Mouse (Mus musculus) midbrain, embryonic 11.5 days (tissue): ENCODE results near the gene Park7. TPM values are rescaled to one million over a fixed set of nuclear protein-coding genes. Genes with fewer than 3 reads are reported as not detected.
"Not testable (repeated sequence)": the region's sequence is repeated elsewhere in the genome, so short reads cannot be mapped to it uniquely, and the experiment has no call there.

Experiments
- ATAC-seq: fragments of 200-750 bp; cut with Nextera tagmentation; 2 replicates; pipeline ENCODE4 v1.8.0; 2017; ENCODE audit warnings: moderate TSS enrichment, moderate library complexity; ENCODE audit not compliant: low FRiP score
- DNase-seq: peaks from one replicate; pipeline ENCODE4 v3.0.0; 2015; ENCODE audit warnings: low spot score; ENCODE audit errors: missing footprints
- H3K27ac ChIP-seq: fragments of 300-500 bp; sonication (generic); 2 replicates; pipeline ENCODE4 v1.5.1; 2014; ENCODE audit warnings: low read depth, low read length
- H3K27me3 ChIP-seq: fragments of 300-500 bp; sonication (generic); 2 replicates; pipeline ENCODE4 v1.6.1; 2014; ENCODE audit warnings: mild to moderate bottlenecking, low read length, moderate library complexity, mixed read lengths; ENCODE audit not compliant: control insufficient read depth, insufficient read depth
- H3K36me3 ChIP-seq: fragments of 300-500 bp; sonication (generic); 2 replicates; pipeline ENCODE4 v1.6.1; 2014; ENCODE audit warnings: mild to moderate bottlenecking, low read length, moderate library complexity, mixed read lengths; ENCODE audit not compliant: control insufficient read depth, insufficient read depth
- H3K4me1 ChIP-seq: fragments of 300-500 bp; sonication (generic); 2 replicates; pipeline ENCODE4 v1.6.1; 2014; ENCODE audit warnings: low read length; ENCODE audit not compliant: control insufficient read depth, insufficient read depth
- H3K4me2 ChIP-seq: fragments of 300-500 bp; sonication (generic); 2 replicates; pipeline ENCODE4 v1.6.1; 2014; ENCODE audit warnings: mild to moderate bottlenecking, moderate library complexity
- H3K4me3 ChIP-seq: fragments of 300-500 bp; sonication (generic); 2 replicates; pipeline ENCODE4 v1.5.1; 2014; ENCODE audit warnings: low read depth, low read length
- H3K9ac ChIP-seq: fragments of 300-500 bp; sonication (generic); 2 replicates; pipeline ENCODE4 v1.6.1; 2014; ENCODE audit warnings: low read length
- H3K9me3 ChIP-seq: fragments of 300-500 bp; sonication (generic); 2 replicates; pipeline ENCODE4 v1.6.1; 2016; ENCODE audit warnings: low read length; ENCODE audit not compliant: control insufficient read depth
- WGBS: fragments of 180-500 bp; shearing (Covaris S2); extraction: QIAGEN DNeasy Blood & Tissue Kit; methylation state at CpG from one replicate; pipeline ENCODE4 v1.1.7; 2014; 5-methylcytosine and 5-hydroxymethylcytosine counted together
- polyA plus RNA-seq: library from polyadenylated mRNA; unstranded; fragments of >200 nt; fragmentation: Nextera tagmentation; extraction: Ambion mirVana; gene quantifications from 2 replicates; pipeline ENCODE4 v1.2.1, GENCODE M21; 2014

Gene Park7
- polyA plus RNA-seq, 1 experiment from 2014 or later, result 406 TPM

GRCm38 (mm10) chr4:150889273-150889954 lies 24.8 kb downstream of the Park7 start:
- DNase-seq (no peak), ATAC-seq (no peak)
- 50% methylated on average over 20 of the region's 20 CpGs for WGBS
- H3K4me1 ChIP-seq, result no peaks in the 10 kb centered on the region
- H3K27me3 ChIP-seq, result no peaks in the 10 kb centered on the region
- H3K36me3 ChIP-seq, result no peaks in the 10 kb centered on the region
- no peak overlapping the region for H3K4me3 ChIP-seq
- H3K27ac ChIP-seq, result no peak overlapping the region
- H3K9me3 ChIP-seq, result no peaks in the 10 kb centered on the region
- H3K9ac ChIP-seq, result no peak overlapping the region
- H3K4me2 ChIP-seq, result no peak overlapping the region

DNA sequence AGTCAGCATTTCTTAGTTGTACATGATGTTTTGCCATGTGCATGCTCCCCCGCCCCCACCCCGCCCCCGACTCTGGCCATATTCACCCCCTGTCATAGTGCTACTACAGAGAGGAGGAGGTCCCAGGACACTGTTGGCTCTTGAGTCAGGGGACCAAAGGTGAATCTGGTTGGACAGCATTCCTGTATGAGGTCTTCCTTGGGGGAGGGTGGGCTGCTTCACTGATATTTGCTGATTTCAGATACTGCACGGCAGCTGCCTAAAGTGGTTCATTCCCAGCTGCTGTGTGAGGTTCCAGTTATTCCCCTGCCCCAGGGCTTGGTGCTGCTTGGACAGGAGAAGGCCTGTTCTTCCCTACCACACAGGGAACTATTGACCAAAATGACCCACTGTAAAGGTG lies 25.7 kb downstream of the Park7 start:
- H3K9ac ChIP-seq, result no peak overlapping the region
- WGBS, result 86% methylated on average over 4 of the region's 4 CpGs
- no peak for DNase-seq
- no peak for ATAC-seq
- H3K27ac ChIP-seq, result no peak overlapping the region
- no peaks in the 10 kb centered on the region for H3K36me3 ChIP-seq
- no peak overlapping the region for H3K4me2 ChIP-seq
- H3K4me3 ChIP-seq, result no peak overlapping the region
- H3K27me3 ChIP-seq, result no peaks in the 10 kb centered on the region
- H3K4me1 ChIP-seq, result no peaks in the 10 kb centered on the region
- H3K9me3 ChIP-seq, result no peaks in the 10 kb centered on the region

GRCm38 (mm10) chr4:150887903-150888302 lies 26.3 kb downstream of the Park7 start:
- no peak for DNase-seq
- no peak overlapping the region for H3K27ac ChIP-seq
- 71% methylated on average over 5 of the region's 5 CpGs for WGBS

GRCm38 (mm10) chr4:150882632-150883031 lies 31.6 kb downstream of the Park7 start:
- no peak for ATAC-seq
- Histone ChIP-seq H3K4me3 (no peak overlapping the region), H3K36me3 (no peaks in the 10 kb centered on the region), H3K27ac (no peak overlapping the region), H3K4me1 (no peaks in the 10 kb centered on the region), H3K4me2 (no peak overlapping the region), H3K9ac (no peak overlapping the region), H3K9me3 (peaks cover 13% of the 10 kb centered on the region), H3K27me3 (no peaks in the 10 kb centered on the region)
- 91% methylated on average over 5 of the region's 5 CpGs for WGBS
- DNase-seq, result no peak

More at GRCm38 (mm10) chr4:150887903-150888302, 26.3 kb downstream of the Park7 start:
- Histone ChIP-seq H3K27me3 (no peaks in the 10 kb centered on the region), H3K4me1 (no peaks in the 10 kb centered on the region), H3K4me3 (no peak overlapping the region), H3K9ac (no peak overlapping the region), H3K36me3 (no peaks in the 10 kb centered on the region), H3K4me2 (no peak overlapping the region), H3K9me3 (no peaks in the 10 kb centered on the region)
- ATAC-seq, result no peak

GRCm38 (mm10) chr4:150880364-150880763 lies 33.9 kb downstream of the Park7 start:
- no peak for DNase-seq
- H3K4me3 ChIP-seq, result no peak overlapping the region
- H3K9me3 ChIP-seq, result peaks cover 13% of the 10 kb centered on the region
- H3K36me3 ChIP-seq, result no peaks in the 10 kb centered on the region
- no peaks in the 10 kb centered on the region for H3K4me1 ChIP-seq
- no peaks in the 10 kb centered on the region for H3K27me3 ChIP-seq
- H3K27ac ChIP-seq, result no peak overlapping the region
- no peak for ATAC-seq
- WGBS, result 81% methylated on average over 5 of the region's 5 CpGs
- no peak overlapping the region for H3K4me2 ChIP-seq
- no peak overlapping the region for H3K9ac ChIP-seq

GRCm38 (mm10) chr4:150879631-150880030 lies 34.6 kb downstream of the Park7 start:
- H3K9me3 ChIP-seq, result peaks cover 13% of the 10 kb centered on the region
- no peak for DNase-seq
- no peak overlapping the region for H3K4me2 ChIP-seq
- no peaks in the 10 kb centered on the region for H3K4me1 ChIP-seq
- H3K4me3 ChIP-seq, result no peak overlapping the region
- no peak overlapping the region for H3K9ac ChIP-seq
- H3K36me3 ChIP-seq, result no peaks in the 10 kb centered on the region
- WGBS, result 94% methylated on average over 22 of the region's 22 CpGs
- H3K27ac ChIP-seq, result no peak overlapping the region
- no peaks in the 10 kb centered on the region for H3K27me3 ChIP-seq
- no peak for ATAC-seq

GRCm38 (mm10) chr4:150875393-150875792 lies 38.8 kb downstream of the Park7 start:
- WGBS, result 88% methylated on average over 10 of the region's 10 CpGs
- ATAC-seq, result no peak
- no peak for DNase-seq
- no peak overlapping the region for H3K4me2 ChIP-seq
- H3K4me3 ChIP-seq, result no peak overlapping the region
- H3K9me3 ChIP-seq, result peaks cover 13% of the 10 kb centered on the region
- H3K27ac ChIP-seq, result no peak overlapping the region
- H3K36me3 ChIP-seq, result no peaks in the 10 kb centered on the region
- no peaks in the 10 kb centered on the region for H3K4me1 ChIP-seq
- no peak overlapping the region for H3K9ac ChIP-seq
- no peaks in the 10 kb centered on the region for H3K27me3 ChIP-seq

- not testable (repeated sequence) for H3K36me3 ChIP-seq, ATAC-seq
These were observed 39.8 kb downstream of the Park7 start for GRCm38 (mm10) chr4:150874416-150874815.

GRCm38 (mm10) chr4:150872681-150873080 lies 41.6 kb downstream of the Park7 start:
- H3K9ac ChIP-seq, result no peak overlapping the region
- 0 out of 2 replicates have a peak, but pooled peaks cover 3% of the 10 kb centered on the region for H3K36me3 ChIP-seq
- no peak overlapping the region for H3K4me3 ChIP-seq
- H3K4me2 ChIP-seq, result no peak overlapping the region
- no peak for DNase-seq
- H3K27ac ChIP-seq, result no peak overlapping the region
- 87% methylated on average over 8 of the region's 8 CpGs for WGBS
- no peaks in the 10 kb centered on the region for H3K9me3 ChIP-seq
- H3K27me3 ChIP-seq, result no peaks in the 10 kb centered on the region
- ATAC-seq, result no peak
- H3K4me1 ChIP-seq, result no peaks in the 10 kb centered on the region

More at GRCm38 (mm10) chr4:150874416-150874815, 39.8 kb downstream of the Park7 start:
- 84% methylated on average over 4 of the region's 4 CpGs for WGBS
- not testable (repeated sequence) for H3K4me3 ChIP-seq, DNase-seq, H3K4me2 ChIP-seq, H3K9me3 ChIP-seq, H3K4me1 ChIP-seq, H3K27ac ChIP-seq, H3K27me3 ChIP-seq, H3K9ac ChIP-seq
